Mouse (Mus musculus) layer of hippocampus, adult 9-11 months (tissue): ENCODE data around the gene 2610301B20Rik.

ENCODE experiments used
- DNase-seq: peaks from one replicate; pipeline ENCODE4 v3.0.0; 2022

2610301B20Rik gene

DNA sequence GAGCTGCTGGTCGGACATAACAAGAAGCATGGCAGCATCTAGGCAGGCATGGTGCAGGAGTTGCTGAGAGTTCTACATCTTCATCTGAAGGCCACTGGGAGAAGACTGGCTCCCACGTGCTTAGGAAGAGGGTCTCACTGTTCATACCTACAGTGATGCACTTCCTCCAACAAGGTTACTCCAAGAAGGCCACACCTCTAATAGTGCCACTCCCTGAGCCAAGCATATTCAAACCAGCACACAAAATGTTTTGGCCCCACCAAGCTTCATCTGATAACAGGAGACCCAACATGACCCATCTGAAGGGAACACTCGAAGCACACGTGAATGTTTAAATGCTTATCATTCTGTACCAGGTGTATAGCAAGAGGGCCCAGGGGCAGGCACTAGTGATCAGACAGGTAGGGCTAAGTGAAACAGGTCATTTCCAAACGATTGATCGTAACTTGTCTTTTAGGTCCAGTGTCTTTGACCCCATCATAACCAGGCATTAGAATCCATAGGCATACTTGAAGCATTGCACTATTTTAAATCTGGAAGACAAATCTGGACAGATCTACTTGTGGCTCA lies 37.7 kb downstream of the 2610301B20Rik start:
- no peak for DNase-seq

DNA sequence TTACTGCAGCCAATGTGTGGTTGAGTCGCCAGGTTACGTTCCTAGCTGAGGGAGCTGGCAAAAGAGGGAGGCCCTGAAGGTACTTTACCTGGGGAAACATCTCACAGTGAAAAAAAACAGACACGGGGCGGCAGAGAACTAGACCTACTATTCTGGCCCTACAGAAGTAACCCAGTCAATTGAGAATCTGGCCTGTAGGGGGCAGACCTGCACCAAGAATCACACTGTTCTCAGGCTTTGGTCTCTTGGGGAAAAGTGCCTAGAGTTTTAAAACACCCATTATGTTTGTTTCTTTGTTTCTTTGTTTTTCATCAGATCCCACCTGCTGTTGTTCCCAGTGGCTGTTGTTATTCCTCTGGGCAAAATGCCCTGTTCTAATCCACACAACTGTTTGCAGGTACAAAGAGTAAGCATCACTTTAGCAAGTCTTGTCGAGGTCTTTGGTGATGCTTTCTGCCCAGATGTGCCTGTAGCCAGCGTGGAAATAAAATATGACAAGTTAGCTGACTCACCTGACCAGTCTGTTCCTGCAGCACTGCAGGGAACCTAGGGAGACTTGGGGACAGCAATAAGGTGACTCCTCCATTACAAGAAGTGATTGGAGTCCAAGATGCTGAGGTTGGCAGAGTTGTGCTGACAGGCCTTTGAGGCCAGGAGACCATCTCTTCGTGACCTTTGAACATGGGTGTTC lies 38.5 kb downstream of the 2610301B20Rik start:
- DNase-seq = peak; percentile 79

DNA sequence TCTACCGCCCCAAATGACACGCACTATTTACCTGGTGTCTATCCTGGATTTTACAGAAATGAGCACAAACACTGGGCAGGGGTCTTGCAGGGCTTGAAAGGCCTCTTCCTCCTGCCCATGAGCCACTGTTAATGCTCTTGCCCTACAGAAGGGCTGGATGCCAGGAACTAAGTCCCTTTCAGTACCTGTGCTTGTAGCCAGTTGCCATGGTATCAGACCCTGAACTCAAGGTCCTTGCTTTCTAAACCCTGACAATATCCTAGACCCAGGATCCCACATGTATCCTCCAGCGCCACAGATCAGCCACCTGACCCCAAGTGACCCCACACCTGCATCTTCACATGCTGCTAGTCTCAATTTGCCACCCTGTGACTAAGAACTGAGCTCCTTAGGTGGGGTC lies 39.1 kb downstream of the 2610301B20Rik start:
- no peak for DNase-seq

DNA sequence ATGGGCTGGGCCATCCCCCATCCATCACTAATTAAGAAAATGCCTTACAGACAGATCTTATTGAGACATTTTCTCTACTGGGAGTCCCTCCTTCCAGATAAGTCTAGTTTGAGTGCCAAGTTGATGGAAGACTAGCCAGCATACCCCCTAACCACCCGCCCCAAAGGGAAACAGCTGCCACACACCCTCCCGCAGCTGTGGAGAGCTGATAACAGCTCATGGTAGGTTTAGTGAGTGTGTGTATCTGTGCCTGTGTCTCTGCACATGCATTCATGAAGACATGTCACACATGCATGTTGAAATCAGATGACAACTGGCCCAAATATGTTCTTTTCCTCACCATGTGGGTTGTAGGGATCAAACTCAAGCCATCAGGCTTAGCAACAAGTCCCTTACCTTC lies 40.5 kb downstream of the 2610301B20Rik start:
- DNase-seq = no peak

DNA sequence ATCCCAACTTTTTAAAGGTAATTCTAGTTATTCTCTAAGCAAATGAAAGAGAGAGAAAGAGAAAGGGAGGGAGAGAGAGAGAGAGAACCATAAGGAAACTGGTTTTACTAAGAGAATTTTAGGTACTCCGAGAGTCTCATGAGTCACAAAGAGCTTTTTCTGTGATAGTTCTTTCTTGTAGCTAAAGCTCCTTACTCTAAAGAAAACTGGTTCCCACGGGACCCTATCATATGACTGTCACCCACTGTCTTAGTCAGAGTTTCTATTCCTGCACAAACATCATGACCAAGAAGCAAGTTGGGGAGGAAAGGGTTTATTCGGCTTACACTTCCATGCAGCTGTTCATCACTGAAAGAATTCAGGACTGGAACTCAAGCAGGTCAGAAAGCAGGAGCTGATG lies 41.0 kb downstream of the 2610301B20Rik start:
- no peak for DNase-seq

GRCm38 (mm10) chr4:10918402-10918801 lies 44.1 kb downstream of the 2610301B20Rik start:
- DNase-seq = no peak

GRCm38 (mm10) chr4:10919097-10919496 lies 44.8 kb downstream of the 2610301B20Rik start:
- no peak for DNase-seq

GRCm38 (mm10) chr4:10919530-10919929 lies 45.2 kb downstream of the 2610301B20Rik start:
- DNase-seq = no peak

DNA sequence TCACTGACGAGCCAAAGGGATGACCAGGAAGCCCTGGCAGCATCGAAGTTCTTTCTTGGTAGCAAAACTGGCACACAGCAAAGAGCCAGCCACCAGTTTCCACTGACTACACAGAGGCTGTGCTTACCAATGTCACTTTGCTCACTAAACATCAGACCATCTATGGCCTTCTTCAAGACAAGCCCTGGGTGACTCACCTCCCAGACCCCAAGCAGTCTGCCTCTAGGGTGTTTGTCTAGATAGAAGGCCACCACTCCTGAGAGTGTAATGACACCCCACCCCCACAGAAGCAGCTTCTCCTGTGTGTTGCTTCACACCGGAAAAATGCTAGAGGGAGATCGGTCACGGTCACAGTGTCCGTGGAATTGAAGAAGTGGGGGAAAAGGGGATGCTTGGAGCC lies 45.7 kb downstream of the 2610301B20Rik start:
- no peak for DNase-seq

DNA sequence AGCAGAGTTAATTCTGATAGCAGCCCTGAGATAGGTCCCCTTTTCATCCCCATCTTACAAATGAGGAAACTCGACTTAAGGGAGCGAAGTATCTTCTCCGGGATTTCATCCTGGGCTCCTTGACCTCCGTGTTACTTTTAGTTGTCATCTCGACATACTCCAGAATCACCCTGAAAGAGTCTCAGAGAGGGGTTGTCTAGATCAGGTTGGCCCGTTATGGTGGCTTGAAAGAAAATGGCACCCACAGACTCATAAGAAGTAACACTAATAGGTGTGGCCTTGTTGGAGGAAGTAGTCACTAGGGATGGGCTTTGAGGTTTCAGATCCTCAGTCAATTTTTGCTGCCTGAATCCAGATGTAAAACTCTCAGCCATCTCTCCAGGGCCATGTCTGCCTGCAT lies 46.3 kb downstream of the 2610301B20Rik start:
- no peak for DNase-seq

DNA sequence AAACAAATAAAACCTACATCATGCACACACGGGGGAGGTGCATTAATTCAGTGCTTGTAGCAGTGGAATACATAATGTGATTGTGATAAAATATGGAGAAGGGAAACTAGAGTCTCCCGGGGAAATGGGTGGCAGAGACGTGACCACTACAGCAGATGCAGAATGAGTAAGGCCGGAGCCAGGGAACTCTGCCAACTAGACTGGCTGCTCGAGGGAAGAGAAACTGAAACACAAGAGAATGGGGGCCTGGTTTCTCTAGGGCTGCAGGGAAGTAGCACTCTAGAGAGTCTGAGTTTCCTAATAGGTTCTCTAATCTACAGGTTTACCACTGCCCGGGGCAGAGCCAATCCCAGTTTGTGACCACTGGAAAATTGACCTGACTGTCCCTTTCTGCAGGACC lies 48.9 kb downstream of the 2610301B20Rik start:
- peak; percentile 88 for DNase-seq

DNA sequence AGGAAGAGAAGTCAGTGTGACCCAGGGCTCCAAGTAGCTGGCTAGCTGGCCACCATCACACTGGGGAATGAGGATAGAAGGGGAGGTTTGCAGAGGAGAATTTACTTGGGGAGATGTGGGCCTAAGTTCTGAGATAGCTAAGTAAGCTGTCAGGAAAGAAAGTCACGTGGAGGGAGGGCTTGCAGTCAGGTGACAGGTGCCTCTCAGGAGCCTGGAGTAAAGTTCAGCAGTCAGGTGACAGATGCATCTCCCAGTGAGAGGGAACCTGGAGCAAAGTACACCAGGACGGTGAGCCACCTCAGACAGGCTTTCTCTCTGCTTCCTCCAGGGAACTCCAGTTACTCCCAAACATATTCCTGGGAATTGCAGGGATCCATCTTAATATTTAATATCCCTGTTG lies 49.8 kb downstream of the 2610301B20Rik start:
- DNase-seq = no peak

GRCm38 (mm10) chr4:10924541-10924940 lies 50.2 kb downstream of the 2610301B20Rik start:
- no peak for DNase-seq

DNA sequence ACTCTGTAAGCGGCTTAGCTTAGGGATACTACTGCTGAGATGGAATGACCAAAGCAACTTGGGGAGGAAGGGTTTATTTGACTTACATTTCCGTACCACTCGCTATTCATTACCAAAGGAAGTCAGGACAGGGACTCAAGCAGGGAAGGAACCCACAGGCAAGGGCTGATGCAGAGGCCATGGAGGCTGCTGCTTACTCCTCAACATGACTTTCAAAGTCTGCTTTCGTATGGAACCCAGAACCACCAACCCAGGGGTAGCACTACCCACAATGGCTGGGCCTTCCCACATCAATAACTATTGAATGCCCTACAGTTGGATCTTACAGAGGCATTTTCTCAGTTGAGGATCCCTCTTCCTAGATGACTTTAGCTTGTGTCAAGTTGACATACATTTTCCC lies 52.1 kb downstream of the 2610301B20Rik start:
- DNase-seq = no peak

GRCm38 (mm10) chr4:10928158-10928557 lies 53.9 kb downstream of the 2610301B20Rik start:
- DNase-seq = no peak

DNA sequence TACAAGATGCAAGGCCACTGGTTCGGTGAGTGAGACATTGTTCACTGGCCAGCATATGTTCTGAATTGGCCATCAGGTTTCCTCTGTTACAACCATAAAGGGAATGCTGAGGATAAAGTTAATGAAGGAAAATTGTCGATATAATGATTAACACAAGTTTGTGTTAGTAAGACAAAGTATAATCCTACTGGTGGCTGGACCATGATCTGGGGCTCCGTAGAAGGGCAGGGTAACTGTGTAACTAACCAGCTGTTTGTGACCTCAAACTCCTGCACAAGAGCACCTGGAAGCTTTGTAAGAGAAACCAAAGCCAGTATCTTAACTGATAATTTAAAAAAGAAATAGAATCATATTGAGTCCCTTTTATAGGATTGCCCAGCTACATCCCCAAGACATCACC lies 55.4 kb downstream of the 2610301B20Rik start:
- no peak for DNase-seq

GRCm38 (mm10) chr4:10931040-10931439 lies 56.7 kb downstream of the 2610301B20Rik start:
- DNase-seq = no peak

- DNase-seq = no peak
These were observed 57.9 kb downstream of the 2610301B20Rik start for GRCm38 (mm10) chr4:10932091-10932745.

DNA sequence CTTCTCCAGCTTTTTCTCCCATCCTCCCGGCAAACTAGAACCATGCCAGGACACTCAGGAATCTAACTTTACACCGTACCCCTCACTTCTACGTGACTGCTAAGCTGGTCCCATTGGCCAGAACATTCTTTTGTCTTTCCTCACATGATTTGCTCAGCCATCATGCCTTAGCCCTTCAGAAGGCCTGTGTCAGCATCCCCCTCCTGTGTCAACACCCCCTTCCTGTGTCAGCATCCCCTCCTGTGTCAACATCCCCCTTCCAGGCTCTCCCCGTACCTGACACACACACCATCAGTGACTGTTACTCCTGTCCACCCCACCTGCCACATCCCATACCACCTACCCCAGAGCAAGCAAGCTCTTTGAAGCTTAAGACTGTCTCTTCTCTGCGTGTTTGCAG lies 58.5 kb downstream of the 2610301B20Rik start:
- DNase-seq = no peak

DNA sequence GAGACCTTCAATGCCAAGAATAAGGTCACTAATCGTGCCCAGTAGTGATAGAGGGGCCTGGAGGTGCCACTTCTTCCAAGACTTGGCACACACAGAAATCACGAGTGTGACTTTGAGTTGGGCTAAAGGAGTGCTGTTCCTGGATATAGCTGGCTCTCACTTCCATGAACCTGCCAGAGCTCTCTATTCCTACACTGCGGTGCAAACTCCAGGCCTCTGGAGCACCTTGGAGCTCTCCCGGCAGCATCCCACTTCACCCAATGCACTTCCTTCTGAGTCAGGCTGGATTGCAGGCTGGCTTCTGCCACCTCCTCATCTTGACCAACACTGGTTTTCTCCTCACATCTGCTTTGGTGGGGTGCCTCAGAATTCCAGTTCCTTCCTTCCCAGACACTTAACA lies 62.5 kb downstream of the 2610301B20Rik start:
- no peak for DNase-seq
